Mouse (Mus musculus): Measurements from ENCODE around the gene Dnajc11. TPM values are rescaled to one million over a fixed set of nuclear protein-coding genes. Genes with fewer than 3 reads are reported as not detected.

Gene Dnajc11
- polyA plus RNA-seq, 1 experiment = 31.6 TPM

- no peak for DNase-seq (ENCODE audit: low read depth in 1 of 2, low spot score in 2 of 2)
- Histone ChIP-seq H3K4me3 (ENCODE audit: extremely low read depth, insufficient read depth, insufficient read length) (no peak overlapping the region), H3K27me3 (ENCODE audit: control insufficient read depth, insufficient read depth, low read length) (peaks cover 11% of the 10 kb centered on the region), H3K36me3 (ENCODE audit: control insufficient read depth, insufficient read depth, low read length) (0 out of 2 replicates have a peak, but pooled peaks cover 6% of the 10 kb centered on the region), H3K4me1 (ENCODE audit: control insufficient read depth, insufficient read depth, insufficient read length) (peaks cover 5% of the 10 kb centered on the region; the same call in 1 of the 2 replicates), H3K27ac (ENCODE audit: insufficient read depth, low read length) (no peak overlapping the region)
- 96% methylated on average over 9 of the region's 9 CpGs for WGBS
- no peak for TF ChIP-seq CTCF (IDR thresholded peaks at IDR 0.05; ENCODE audit: extremely low read depth, insufficient read depth, insufficient read length, insufficient replicate concordance)
- TF ChIP-seq POLR2A (IDR thresholded peaks at IDR 0.05; ENCODE audit: low read depth, low read length) = no peak
Observed at GRCm38 (mm10) chr4:151992091-151992490, 58.6 kb downstream of the Dnajc11 start.

GRCm38 (mm10) chr4:151993035-151993434 is 59.5 kb downstream of the Dnajc11 start:
- no peak overlapping the region for H3K4me3 ChIP-seq (ENCODE audit: extremely low read depth, insufficient read depth, insufficient read length)
- H3K4me1 ChIP-seq (ENCODE audit: control insufficient read depth, insufficient read depth, insufficient read length) = peaks cover 2% of the 10 kb centered on the region; the same call in 1 of the 2 replicates
- H3K27ac ChIP-seq (ENCODE audit: insufficient read depth, low read length) = no peak overlapping the region
- DNase-seq (ENCODE audit: low read depth in 1 of 2, low spot score in 2 of 2) = no peak
- no peak for TF ChIP-seq CTCF (IDR thresholded peaks at IDR 0.05; ENCODE audit: extremely low read depth, insufficient read depth, insufficient read length, insufficient replicate concordance)
- no peak for TF ChIP-seq POLR2A (IDR thresholded peaks at IDR 0.05; ENCODE audit: low read depth, low read length)
- 0 out of 2 replicates have a peak, but pooled peaks cover 6% of the 10 kb centered on the region for H3K36me3 ChIP-seq (ENCODE audit: control insufficient read depth, insufficient read depth, low read length)
- WGBS = 85% methylated on average over 6 of the region's 6 CpGs
- H3K27me3 ChIP-seq (ENCODE audit: control insufficient read depth, insufficient read depth, low read length) = peaks cover 11% of the 10 kb centered on the region

GRCm38 (mm10) chr4:151994228-151995171 is 61.0 kb downstream of the Dnajc11 start:
- 8% methylated on average over 61 of the region's 61 CpGs for WGBS
- TF ChIP-seq POLR2A (IDR thresholded peaks at IDR 0.05; ENCODE audit: low read depth, low read length) (no peak), CTCF (IDR thresholded peaks at IDR 0.05; ENCODE audit: extremely low read depth, insufficient read depth, insufficient read length, insufficient replicate concordance) (no peak)
- no peaks in the 10 kb centered on the region; the same call in 1 of the 2 replicates for H3K4me1 ChIP-seq (ENCODE audit: control insufficient read depth, insufficient read depth, insufficient read length)
- peak overlapping the region; percentile 88 for H3K4me3 ChIP-seq (ENCODE audit: extremely low read depth, insufficient read depth, insufficient read length)
- 0 out of 2 replicates have a peak, but pooled peaks cover 6% of the 10 kb centered on the region for H3K36me3 ChIP-seq (ENCODE audit: control insufficient read depth, insufficient read depth, low read length)
- H3K27ac ChIP-seq (ENCODE audit: insufficient read depth, low read length) = no peak overlapping the region
- H3K27me3 ChIP-seq (ENCODE audit: control insufficient read depth, insufficient read depth, low read length) = peaks cover 11% of the 10 kb centered on the region
- no peak for DNase-seq (ENCODE audit: low read depth in 1 of 2, low spot score in 2 of 2)

GRCm38 (mm10) chr4:151995371-151996172 is 62.1 kb downstream of the Dnajc11 start:
- Histone ChIP-seq H3K27ac (ENCODE audit: insufficient read depth, low read length) (peak overlapping the region; percentile 30), H3K4me1 (ENCODE audit: control insufficient read depth, insufficient read depth, insufficient read length) (no peaks in the 10 kb centered on the region; the same call in 1 of the 2 replicates), H3K4me3 (ENCODE audit: extremely low read depth, insufficient read depth, insufficient read length) (peak overlapping the region; percentile 88), H3K36me3 (ENCODE audit: control insufficient read depth, insufficient read depth, low read length) (0 out of 2 replicates have a peak, but pooled peaks cover 6% of the 10 kb centered on the region), H3K27me3 (ENCODE audit: control insufficient read depth, insufficient read depth, low read length) (peaks cover 11% of the 10 kb centered on the region)
- 2% methylated on average over 61 of the region's 111 CpGs for WGBS
- peak in 1 of 2 experiments; percentile 24 for DNase-seq (ENCODE audit: low read depth in 1 of 2, low spot score in 2 of 2)
- TF ChIP-seq POLR2A (IDR thresholded peaks at IDR 0.05; ENCODE audit: low read depth, low read length) = no peak
- TF ChIP-seq CTCF (IDR thresholded peaks at IDR 0.05; ENCODE audit: extremely low read depth, insufficient read depth, insufficient read length, insufficient replicate concordance) = no peak

- Histone ChIP-seq H3K27me3 (ENCODE audit: control insufficient read depth, insufficient read depth, low read length) (peaks cover 11% of the 10 kb centered on the region), H3K36me3 (ENCODE audit: control insufficient read depth, insufficient read depth, low read length) (0 out of 2 replicates have a peak, but pooled peaks cover 3% of the 10 kb centered on the region), H3K4me3 (ENCODE audit: extremely low read depth, insufficient read depth, insufficient read length) (peak within 1 kb of the TSS; percentile 88), H3K27ac (ENCODE audit: insufficient read depth, low read length) (peak within 1 kb of the TSS; percentile 88), H3K4me1 (ENCODE audit: control insufficient read depth, insufficient read depth, insufficient read length) (no peaks in the 10 kb centered on the region; the same call in 1 of the 2 replicates)
- peak; percentile 97 to 99 for DNase-seq (ENCODE audit: low read depth in 1 of 2, low spot score in 2 of 2)
- under 1% methylated on average over 77 of the region's 94 CpGs for WGBS
- TF ChIP-seq CTCF (IDR thresholded peaks at IDR 0.05; ENCODE audit: extremely low read depth, insufficient read depth, insufficient read length, insufficient replicate concordance) (no peak), POLR2A (IDR thresholded peaks at IDR 0.05; ENCODE audit: low read depth, low read length) (peak; percentile 50)
Observed at GRCm38 (mm10) chr4:151996173-151996950, 62.9 kb downstream of the Dnajc11 start, which contains the start of gene Phf13. Gene Phf13, minus strand, starts transcription at chr4:151996258.

- Histone ChIP-seq H3K4me1 (ENCODE audit: control insufficient read depth, insufficient read depth, insufficient read length) (no peaks in the 10 kb centered on the region; the same call in 1 of the 2 replicates), H3K4me3 (ENCODE audit: extremely low read depth, insufficient read depth, insufficient read length) (peak overlapping the region; percentile 78), H3K36me3 (ENCODE audit: control insufficient read depth, insufficient read depth, low read length) (0 out of 2 replicates have a peak, but pooled peaks cover 3% of the 10 kb centered on the region), H3K27me3 (ENCODE audit: control insufficient read depth, insufficient read depth, low read length) (peaks cover 11% of the 10 kb centered on the region), H3K27ac (ENCODE audit: insufficient read depth, low read length) (peak overlapping the region; percentile 88)
- no peak for TF ChIP-seq POLR2A (IDR thresholded peaks at IDR 0.05; ENCODE audit: low read depth, low read length)
- no peak for TF ChIP-seq CTCF (IDR thresholded peaks at IDR 0.05; ENCODE audit: extremely low read depth, insufficient read depth, insufficient read length, insufficient replicate concordance)
- 2% methylated on average over 13 of the region's 13 CpGs for WGBS
- DNase-seq (ENCODE audit: low read depth in 1 of 2, low spot score in 2 of 2) = no peak
Observed at GRCm38 (mm10) chr4:151996951-151997222, 63.4 kb downstream of the Dnajc11 start.
